Mouse (Mus musculus) hindbrain, embryonic 15.5 days (tissue): ENCODE data around the gene Nelfb. TPM values are rescaled to one million over a fixed set of nuclear protein-coding genes. Genes with fewer than 3 reads are reported as not detected.
A peak's percentile ranks its signal among the peaks of the same experiment; 100 is the strongest.

Experiments
- ATAC-seq: fragments of 200-750 bp; cut with Nextera tagmentation; 2 replicates; pipeline ENCODE4 v1.8.0; 2017; ENCODE audit warnings: low read depth, moderate number of reproducible peaks, moderate TSS enrichment; ENCODE audit not compliant: low FRiP score
- H3K27ac ChIP-seq: fragments of 300-500 bp; sonication (generic); replicated peaks from 2 replicates; pipeline ENCODE4 v1.5.1; 2015; ENCODE audit warnings: mild to moderate bottlenecking, inconsistent platforms
- H3K27me3 ChIP-seq: fragments of 300-500 bp; sonication (generic); 2 replicates; pipeline ENCODE4 v1.6.1; 2015; ENCODE audit warnings: control low read depth, inconsistent platforms
- H3K36me3 ChIP-seq: fragments of 300-500 bp; sonication (generic); 2 replicates; pipeline ENCODE4 v1.6.1; 2015; ENCODE audit warnings: control low read depth, inconsistent platforms
- H3K4me1 ChIP-seq: fragments of 300-500 bp; sonication (generic); replicated peaks from 2 replicates; pipeline ENCODE4 v1.6.1; 2015; ENCODE audit warnings: control low read depth, inconsistent platforms
- H3K4me2 ChIP-seq: fragments of 300-500 bp; sonication (generic); 2 replicates; pipeline ENCODE4 v1.6.1; 2015; ENCODE audit warnings: moderate library complexity, mild to moderate bottlenecking, inconsistent platforms
- H3K4me3 ChIP-seq: fragments of 300-500 bp; sonication (generic); 2 replicates; pipeline ENCODE4 v1.5.1; 2015; ENCODE audit warnings: mild to moderate bottlenecking, inconsistent platforms
- H3K9ac ChIP-seq: fragments of 300-500 bp; sonication (generic); 2 replicates; pipeline ENCODE4 v1.6.1; 2015; ENCODE audit warnings: inconsistent platforms
- H3K9me3 ChIP-seq: fragments of 300-500 bp; sonication (generic); 2 replicates; pipeline ENCODE4 v1.6.1; 2016; ENCODE audit warnings: control low read depth, inconsistent platforms
- WGBS: fragments of 180-500 bp; shearing (Covaris S2); methylation state at CpG from one replicate; pipeline ENCODE4 v1.1.7; 2015; 5-methylcytosine and 5-hydroxymethylcytosine counted together
- polyA plus RNA-seq: library from polyadenylated mRNA; unstranded; fragments of >200 nt; fragmentation: Nextera tagmentation; extraction: Ambion mirVana; gene quantifications from 2 replicates; pipeline ENCODE4 v1.2.1, GENCODE M21; 2015

Nelfb gene
- polyA plus RNA-seq, 1 experiment from 2014 or later: 108 TPM

DNA sequence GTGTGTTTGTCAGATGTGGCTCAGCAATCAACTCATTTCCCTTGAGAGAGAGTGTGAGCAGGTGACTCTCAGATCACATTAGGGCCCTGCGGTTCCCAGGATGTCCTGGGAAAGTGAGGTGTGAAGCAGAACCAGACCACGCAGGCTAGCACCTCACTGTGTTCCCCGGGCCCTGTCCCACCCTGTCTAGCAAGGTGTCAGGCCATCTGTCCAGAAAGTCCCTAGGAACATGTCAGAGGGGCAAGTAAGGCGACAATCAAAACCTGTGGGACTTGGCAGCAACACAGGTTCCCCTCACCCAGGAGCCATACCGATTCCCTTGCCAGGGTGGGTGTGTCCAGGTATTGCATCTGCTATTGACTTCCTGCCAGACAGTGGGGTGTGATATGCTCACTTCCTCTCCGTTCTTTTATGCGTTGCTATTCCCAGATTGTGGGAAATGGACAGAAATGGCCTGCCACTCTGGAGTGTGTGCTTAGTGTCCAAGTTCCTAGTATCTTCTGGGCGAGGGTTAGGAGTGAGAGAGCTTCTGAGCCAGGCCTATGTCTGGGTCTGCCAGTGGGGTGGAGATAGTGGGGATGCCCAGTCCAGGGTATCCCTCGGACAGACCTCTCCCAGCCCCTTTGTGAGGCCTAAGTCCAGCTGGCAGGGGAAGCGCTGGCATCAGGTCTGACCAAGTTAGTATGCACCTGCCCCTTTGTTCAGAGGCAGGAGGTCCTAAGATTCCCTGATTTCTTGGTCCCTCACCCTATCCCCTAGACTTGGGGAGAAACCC lies 40.8 kb downstream of the Nelfb start:
- ATAC-seq: no peak
- no peak overlapping the region for H3K9ac ChIP-seq
- no peaks in the 10 kb centered on the region for H3K9me3 ChIP-seq
- no peak overlapping the region for H3K4me3 ChIP-seq
- H3K27me3 ChIP-seq: no peaks in the 10 kb centered on the region
- WGBS: 63% methylated on average over 10 of the region's 10 CpGs
- peaks cover 26% of the 10 kb centered on the region for H3K4me1 ChIP-seq
- no peak overlapping the region for H3K27ac ChIP-seq
- H3K36me3 ChIP-seq: no peaks in the 10 kb centered on the region
- H3K4me2 ChIP-seq: no peak overlapping the region

DNA sequence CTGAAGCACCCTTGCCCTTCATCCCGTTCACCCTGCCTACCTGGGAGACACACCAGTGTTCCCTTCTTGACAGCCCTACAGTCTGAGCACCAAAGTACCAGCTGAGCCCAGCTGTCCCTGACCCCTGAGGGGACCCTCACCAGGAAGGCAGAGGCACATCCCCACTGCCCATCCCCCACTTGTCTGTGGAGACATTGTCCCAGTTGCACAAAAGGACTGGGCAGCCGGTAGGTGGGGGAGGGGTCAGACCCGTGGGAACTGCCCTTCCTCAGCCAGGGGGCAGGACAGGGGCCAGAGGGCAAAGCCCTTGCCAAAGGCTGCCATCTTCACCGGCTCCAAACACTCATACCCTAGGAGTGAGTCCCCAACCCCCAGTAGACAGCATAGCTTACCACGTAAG lies 41.5 kb downstream of the Nelfb start:
- Histone ChIP-seq H3K9ac (no peak overlapping the region), H3K4me3 (no peak overlapping the region), H3K27ac (no peak overlapping the region), H3K4me2 (no peak overlapping the region), H3K36me3 (no peaks in the 10 kb centered on the region), H3K9me3 (no peaks in the 10 kb centered on the region), H3K4me1 (peaks cover 26% of the 10 kb centered on the region), H3K27me3 (no peaks in the 10 kb centered on the region)
- 13% methylated on average over 5 of the region's 5 CpGs for WGBS
- ATAC-seq: no peak

DNA sequence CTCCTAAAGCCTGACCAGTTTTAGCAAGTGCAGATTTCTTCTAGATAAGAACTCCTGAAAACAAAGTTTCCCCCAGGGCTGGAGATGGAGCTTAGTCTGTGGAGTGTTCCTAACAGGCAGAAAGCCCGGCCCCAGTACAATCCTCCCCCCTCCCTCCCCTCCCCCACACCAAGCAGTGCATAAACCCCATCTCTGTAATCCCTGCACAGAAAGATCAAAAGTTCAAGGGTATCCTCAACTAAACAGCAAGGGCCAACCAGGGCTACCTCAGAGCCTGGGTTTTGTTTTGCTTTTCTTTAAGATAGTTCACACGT lies 42.7 kb downstream of the Nelfb start:
- 7% methylated on average over 2 of the region's 2 CpGs for WGBS
- H3K36me3 ChIP-seq: no peaks in the 10 kb centered on the region
- peak overlapping the region; percentile 93 for H3K4me2 ChIP-seq
- no peaks in the 10 kb centered on the region for H3K27me3 ChIP-seq
- peak overlapping the region; percentile 61 for H3K27ac ChIP-seq
- ATAC-seq: 0 out of 2 replicates have a peak, but pooled peaks have one; percentile 5
- H3K4me3 ChIP-seq: peak overlapping the region; percentile 50
- peaks cover 33% of the 10 kb centered on the region for H3K4me1 ChIP-seq
- no peak overlapping the region for H3K9ac ChIP-seq
- no peaks in the 10 kb centered on the region for H3K9me3 ChIP-seq

DNA sequence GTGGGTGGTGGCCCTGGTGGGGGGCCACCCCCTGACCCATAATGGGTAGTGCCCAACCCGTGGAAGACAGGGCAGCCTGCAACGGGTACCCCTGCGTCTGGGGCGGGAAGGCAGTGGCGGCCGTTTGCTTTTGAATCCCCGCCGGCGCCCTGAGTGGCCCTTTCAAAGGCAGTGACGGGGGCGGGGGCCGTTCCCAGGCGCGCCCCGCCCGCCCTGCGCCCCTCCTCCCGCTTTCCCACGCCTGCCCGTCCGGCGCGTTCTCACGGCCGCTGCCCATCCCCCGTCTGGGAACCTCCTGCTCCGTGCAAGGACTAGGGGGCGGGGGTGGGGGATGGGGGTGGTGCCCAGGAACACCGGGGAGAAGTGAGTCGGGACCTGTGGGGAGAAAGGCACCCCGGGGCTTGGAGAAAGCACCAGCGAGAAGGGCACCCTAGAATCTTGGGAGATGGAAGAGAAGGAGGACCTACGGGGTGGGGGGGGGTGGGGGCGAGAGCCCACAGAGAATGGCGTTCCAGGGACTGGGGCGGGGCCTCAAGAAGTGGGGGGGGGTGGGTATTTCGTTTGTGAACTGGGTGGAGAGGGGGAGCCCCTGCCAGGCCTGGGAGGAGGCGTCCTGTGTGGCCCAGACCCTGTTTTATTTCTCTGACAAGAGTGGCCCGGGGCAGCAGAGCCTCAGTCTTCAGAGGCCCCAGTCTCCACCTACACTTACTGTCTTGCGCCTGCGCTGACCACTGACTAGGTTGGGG lies 43.2 kb downstream of the Nelfb start:
- Histone ChIP-seq H3K9ac (peak overlapping the region; percentile 55), H3K4me2 (peak overlapping the region; percentile 93), H3K9me3 (no peaks in the 10 kb centered on the region), H3K27ac (peak overlapping the region; percentile 61), H3K36me3 (no peaks in the 10 kb centered on the region), H3K4me3 (peak overlapping the region; percentile 50), H3K4me1 (peaks cover 38% of the 10 kb centered on the region), H3K27me3 (no peaks in the 10 kb centered on the region)
- peak; percentile 76 for ATAC-seq
- under 1% methylated on average over 24 of the region's 41 CpGs for WGBS

DNA sequence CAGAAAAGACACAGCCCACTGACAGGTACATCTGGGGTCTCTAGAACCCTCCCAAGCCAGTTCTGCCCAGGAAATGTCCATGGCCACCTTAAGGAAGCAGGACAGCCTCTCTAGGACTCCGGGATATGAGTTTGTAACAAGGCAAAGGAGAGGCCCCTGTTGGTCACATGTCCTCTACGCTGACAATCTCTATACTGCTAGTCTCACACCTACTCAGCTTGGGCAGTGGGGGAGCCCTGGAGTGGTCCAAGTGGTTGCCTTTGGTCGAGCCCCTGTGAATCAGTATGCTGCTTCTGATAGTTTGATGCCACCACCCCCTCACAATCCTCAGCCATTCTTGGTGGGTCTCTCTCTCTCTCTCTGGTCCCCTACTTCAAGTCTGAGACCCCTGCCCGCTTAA lies 43.8 kb downstream of the Nelfb start:
- Histone ChIP-seq H3K9me3 (no peaks in the 10 kb centered on the region), H3K4me1 (peaks cover 42% of the 10 kb centered on the region), H3K27ac (peak overlapping the region; percentile 61), H3K27me3 (no peaks in the 10 kb centered on the region), H3K9ac (peak overlapping the region; percentile 55), H3K36me3 (no peaks in the 10 kb centered on the region), H3K4me2 (peak overlapping the region; percentile 93), H3K4me3 (peak overlapping the region; percentile 50)
- peak; percentile 32; the same call in 1 of the 2 replicates for ATAC-seq
- WGBS: 12% methylated on average over 4 of the region's 4 CpGs

DNA sequence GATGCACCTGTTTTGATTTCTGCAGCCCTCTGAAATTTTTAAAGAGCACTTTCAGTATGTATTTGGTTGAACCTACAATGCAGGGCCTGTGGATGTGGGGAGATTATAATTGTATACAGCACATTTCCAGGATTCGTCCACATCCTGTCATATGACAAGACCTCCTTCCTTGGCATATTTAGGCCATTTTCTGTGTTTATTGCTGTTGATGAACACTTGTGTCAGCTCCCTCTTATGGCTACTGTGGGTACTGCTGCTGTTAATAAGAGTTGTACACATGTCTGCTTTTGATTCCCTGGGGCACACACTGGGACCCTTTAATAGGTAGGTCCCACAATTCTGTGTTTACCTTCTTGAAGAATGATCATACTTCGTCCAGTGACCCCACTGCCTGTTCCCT lies 53.6 kb downstream of the Nelfb start:
- Histone ChIP-seq H3K9me3 (no peaks in the 10 kb centered on the region), H3K27ac (no peak overlapping the region), H3K27me3 (no peaks in the 10 kb centered on the region), H3K9ac (no peak overlapping the region), H3K4me1 (0 out of 2 replicates have a peak, but pooled peaks cover under 1% of the 10 kb centered on the region), H3K36me3 (no peaks in the 10 kb centered on the region), H3K4me3 (no peak overlapping the region), H3K4me2 (no peak overlapping the region)
- WGBS: 61% methylated on average over 2 of the region's 2 CpGs
- no peak for ATAC-seq

DNA sequence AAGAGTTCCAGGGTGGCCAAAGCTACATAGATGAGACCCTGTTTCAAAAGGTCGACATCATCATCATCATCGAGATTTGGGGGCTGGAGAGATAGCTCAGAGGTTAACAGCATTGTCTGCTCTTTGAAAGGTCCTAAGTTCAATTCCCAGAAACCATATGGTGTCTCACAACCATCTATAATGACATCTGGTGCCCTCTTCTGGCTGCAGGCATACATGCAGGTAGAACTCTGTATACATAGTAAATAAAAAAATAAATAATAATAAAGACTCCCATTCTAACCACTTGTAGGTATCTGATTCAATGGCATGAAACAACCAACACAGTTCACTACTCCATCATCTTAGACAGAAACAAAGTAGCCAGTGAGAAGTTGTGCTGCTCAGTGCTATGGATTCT lies 54.3 kb downstream of the Nelfb start:
- no peak overlapping the region for H3K4me2 ChIP-seq
- H3K9me3 ChIP-seq: no peaks in the 10 kb centered on the region
- H3K27me3 ChIP-seq: no peaks in the 10 kb centered on the region
- 56% methylated on average over 2 of the region's 2 CpGs for WGBS
- no peak overlapping the region for H3K9ac ChIP-seq
- ATAC-seq: no peak
- H3K4me1 ChIP-seq: no peaks in the 10 kb centered on the region
- no peaks in the 10 kb centered on the region for H3K36me3 ChIP-seq
- no peak overlapping the region for H3K27ac ChIP-seq
- H3K4me3 ChIP-seq: no peak overlapping the region

DNA sequence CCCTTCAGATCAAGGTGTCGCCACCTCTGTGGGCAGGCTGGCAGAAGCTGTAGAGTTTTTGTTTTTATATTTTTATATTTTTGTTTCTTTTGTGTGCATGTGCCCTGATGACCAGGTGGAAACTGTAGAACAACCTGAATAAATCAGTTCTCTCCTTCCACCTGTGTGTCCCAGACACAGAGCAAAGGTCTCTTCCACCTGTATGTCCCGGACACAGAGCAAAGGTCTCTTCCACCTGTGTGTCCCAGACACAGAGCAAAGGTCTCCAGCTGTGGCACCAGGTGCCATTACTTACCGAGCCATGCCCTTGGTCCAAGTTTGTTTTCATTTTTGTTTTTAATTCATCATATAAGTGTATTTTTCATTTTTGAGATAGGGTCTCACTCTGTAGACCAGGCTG lies 55.1 kb downstream of the Nelfb start:
- H3K4me3 ChIP-seq: no peak overlapping the region
- no peak for ATAC-seq
- H3K4me2 ChIP-seq: no peak overlapping the region
- H3K27ac ChIP-seq: no peak overlapping the region
- WGBS: 96% methylated on average over 3 of the region's 3 CpGs
- no peaks in the 10 kb centered on the region for H3K27me3 ChIP-seq
- H3K4me1 ChIP-seq: no peaks in the 10 kb centered on the region
- no peaks in the 10 kb centered on the region for H3K9me3 ChIP-seq
- H3K36me3 ChIP-seq: no peaks in the 10 kb centered on the region
- no peak overlapping the region for H3K9ac ChIP-seq

DNA sequence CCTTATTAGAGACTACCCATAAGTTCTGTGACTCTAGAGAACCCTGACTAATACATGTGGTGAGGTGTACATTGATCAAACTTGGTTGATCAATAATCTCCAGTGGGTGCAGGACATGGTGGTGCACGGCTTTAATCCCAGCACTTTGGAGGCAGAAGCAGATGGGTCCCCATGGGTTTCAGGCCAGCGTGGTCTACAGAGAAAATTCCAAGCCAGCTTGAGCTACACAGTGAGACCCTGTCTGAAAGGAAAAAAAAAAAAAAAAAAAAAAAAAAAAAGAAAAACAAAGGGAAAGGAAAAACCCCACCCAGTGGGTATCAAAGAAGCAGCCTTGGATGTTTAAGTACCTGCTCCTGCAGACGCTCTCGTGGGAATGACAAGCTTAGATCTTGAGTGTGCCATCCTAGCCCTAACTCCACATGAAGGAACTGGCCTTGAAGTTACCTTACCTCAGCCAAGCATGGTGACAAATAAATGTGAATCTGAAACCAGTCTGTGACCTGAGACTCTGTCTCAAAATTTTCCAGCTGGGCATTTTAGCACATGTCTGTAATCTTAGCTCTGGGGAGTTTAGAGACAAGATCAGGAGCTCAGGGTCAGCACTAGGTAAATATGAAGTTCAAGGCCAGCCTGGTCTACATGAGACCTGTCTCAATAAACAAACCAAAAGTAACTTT lies 59.9 kb downstream of the Nelfb start:
- H3K9me3 ChIP-seq: no peaks in the 10 kb centered on the region
- WGBS: 83% methylated on average over 4 of the region's 4 CpGs

More for the DNA sequence above, 59.9 kb downstream of the Nelfb start:
- no peaks in the 10 kb centered on the region for H3K27me3 ChIP-seq
- no peaks in the 10 kb centered on the region for H3K4me1 ChIP-seq
- no peak for ATAC-seq
- no peaks in the 10 kb centered on the region for H3K36me3 ChIP-seq
- H3K4me3 ChIP-seq: no peak overlapping the region
- H3K9ac ChIP-seq: no peak overlapping the region
- no peak overlapping the region for H3K4me2 ChIP-seq
- no peak overlapping the region for H3K27ac ChIP-seq

Other genes starting within 250 kb of the Nelfb start
- 35.5 and 36.0 TPM in 2 replicates for gene Dph7, start 249.1 kb downstream of the Nelfb start, polyA plus RNA-seq
- 157 and 171 TPM in 2 replicates for gene Mrpl41, start 236.4 kb downstream of the Nelfb start, polyA plus RNA-seq
- 3.3 and 3.9 TPM in 2 replicates for gene Pnpla7, start 235.5 kb downstream of the Nelfb start, polyA plus RNA-seq
- gene Nsmf, start 157.1 kb downstream of the Nelfb start, polyA plus RNA-seq: 166 and 188 TPM in 2 replicates
- gene Entpd8, start 131.2 kb downstream of the Nelfb start, polyA plus RNA-seq: 0.12 TPM in 1 of 2 replicates, not detected in the other
- gene Noxa1, start 116.3 kb downstream of the Nelfb start, polyA plus RNA-seq: not detected in 2 replicates
- gene Nrarp, start 30.7 kb downstream of the Nelfb start, polyA plus RNA-seq: 18.9 and 20.2 TPM in 2 replicates
- 1.9 and 2.3 TPM in 2 replicates for gene Tor4a, start 14.6 kb downstream of the Nelfb start, polyA plus RNA-seq
- gene Stpg3, start 3.1 kb upstream of the Nelfb start, polyA plus RNA-seq: not detected in 2 replicates
- 0.70 and 0.72 TPM in 2 replicates for gene Fam166a, start 7.3 kb upstream of the Nelfb start, polyA plus RNA-seq
- gene Tubb4b, start 13.2 kb upstream of the Nelfb start, polyA plus RNA-seq: 444 and 468 TPM in 2 replicates
- not detected in 2 replicates for gene Slc34a3, start 22.9 kb upstream of the Nelfb start, polyA plus RNA-seq
- not detected in 2 replicates for gene Rnf224, start 25.3 kb upstream of the Nelfb start, polyA plus RNA-seq
- 145 and 177 TPM in 2 replicates for gene Rnf208, start 30.8 kb upstream of the Nelfb start, polyA plus RNA-seq
- 0.23 TPM in 1 of 2 replicates, not detected in the other for gene Cysrt1, start 31.0 kb upstream of the Nelfb start, polyA plus RNA-seq
- gene AL732309.1, start 35.4 kb upstream of the Nelfb start, polyA plus RNA-seq: 4.9 and 6.3 TPM in 2 replicates
- 13.4 and 13.8 TPM in 2 replicates for gene Tmem203, start 44.0 kb upstream of the Nelfb start, polyA plus RNA-seq
- gene Tprn, start 51.1 kb upstream of the Nelfb start, polyA plus RNA-seq: 17.1 and 21.5 TPM in 2 replicates
- 171 and 183 TPM in 2 replicates for gene Ssna1, start 60.9 kb upstream of the Nelfb start, polyA plus RNA-seq
- gene Anapc2, start 61.0 kb upstream of the Nelfb start, polyA plus RNA-seq: 139 and 143 TPM in 2 replicates
- not detected in 2 replicates for gene Tmem210, start 76.7 kb upstream of the Nelfb start, polyA plus RNA-seq
- gene Lrrc26, start 78.4 kb upstream of the Nelfb start, polyA plus RNA-seq: 0.18 TPM in 1 of 2 replicates, not detected in the other
- 58.4 and 61.3 TPM in 2 replicates for gene Grin1, start 107.7 kb upstream of the Nelfb start, polyA plus RNA-seq
- 43.6 and 45.2 TPM in 2 replicates for gene Man1b1, start 120.8 kb upstream of the Nelfb start, polyA plus RNA-seq
- 24.4 and 24.9 TPM in 2 replicates for gene Dpp7, start 144.9 kb upstream of the Nelfb start, polyA plus RNA-seq
- gene Uap1l1, start 154.2 kb upstream of the Nelfb start, polyA plus RNA-seq: 5.1 and 6.4 TPM in 2 replicates
- 11.8 and 13.8 TPM in 2 replicates for gene Sapcd2, start 160.8 kb upstream of the Nelfb start, polyA plus RNA-seq
- 3.7 and 7.0 TPM in 2 replicates for gene Entpd2, start 184.4 kb upstream of the Nelfb start, polyA plus RNA-seq
- 424 and 493 TPM in 2 replicates for gene Npdc1, start 187.9 kb upstream of the Nelfb start, polyA plus RNA-seq
- gene Fut7, start 211.8 kb upstream of the Nelfb start, polyA plus RNA-seq: 0.08 TPM in 1 of 2 replicates, not detected in the other
- gene Abca2, start 217.2 kb upstream of the Nelfb start, polyA plus RNA-seq: 15.0 and 15.1 TPM in 2 replicates
- gene Clic3, start 245.3 kb upstream of the Nelfb start, polyA plus RNA-seq: 3.7 and 4.3 TPM in 2 replicates
- gene Paxx, start 249.6 kb upstream of the Nelfb start, polyA plus RNA-seq: 109 and 119 TPM in 2 replicates